Mouse (Mus musculus) forelimb bud, embryonic 11.5 days (tissue): ENCODE measurements around the gene Pygb.

Source experiments
- DNase-seq: peaks from one replicate; pipeline ENCODE4 v3.0.0-alpha.2; 2012; ENCODE audit warnings: low read depth, low spot score

Pygb gene

DNA sequence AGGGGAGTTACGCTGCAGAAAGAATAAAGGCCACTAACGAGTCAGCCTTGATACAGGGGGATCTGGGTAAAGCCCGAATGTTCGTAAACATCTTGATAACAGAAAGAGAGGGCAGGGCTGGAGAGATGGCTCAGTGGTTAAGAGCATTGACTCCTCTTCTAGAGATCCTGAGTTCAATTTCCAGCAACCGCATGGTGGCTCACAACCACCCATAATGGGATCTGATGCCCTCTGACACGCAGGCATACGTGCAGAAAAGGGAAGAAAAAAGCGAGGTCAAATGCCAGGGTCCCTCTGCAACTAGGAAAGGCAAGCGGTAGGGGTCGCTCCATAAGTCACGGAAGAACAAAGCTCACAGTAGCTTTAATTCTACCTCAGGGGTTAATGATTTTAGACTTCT lies 54.6 kb downstream of the Pygb start:
- DNase-seq, result no peak

DNA sequence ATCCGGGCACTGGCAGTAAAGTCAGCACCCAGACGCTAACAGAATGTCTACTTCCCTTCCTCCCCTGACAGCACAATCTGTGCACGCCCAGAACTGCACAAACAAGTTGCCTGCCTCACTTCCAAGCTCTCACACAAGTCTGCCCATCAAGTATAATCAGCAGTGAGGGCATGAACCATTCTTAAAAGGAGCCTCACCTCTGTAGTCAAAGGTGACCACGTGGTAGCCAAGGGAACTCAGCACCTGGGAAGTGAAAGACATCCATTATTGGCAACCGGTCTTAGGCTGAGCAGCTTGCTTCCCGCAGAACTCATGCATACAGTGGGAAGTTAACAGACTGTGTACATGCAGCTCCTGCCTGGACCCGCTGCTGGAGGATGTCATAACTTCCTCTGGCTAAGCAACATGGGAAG lies 55.5 kb downstream of the Pygb start:
- no peak for DNase-seq

DNA sequence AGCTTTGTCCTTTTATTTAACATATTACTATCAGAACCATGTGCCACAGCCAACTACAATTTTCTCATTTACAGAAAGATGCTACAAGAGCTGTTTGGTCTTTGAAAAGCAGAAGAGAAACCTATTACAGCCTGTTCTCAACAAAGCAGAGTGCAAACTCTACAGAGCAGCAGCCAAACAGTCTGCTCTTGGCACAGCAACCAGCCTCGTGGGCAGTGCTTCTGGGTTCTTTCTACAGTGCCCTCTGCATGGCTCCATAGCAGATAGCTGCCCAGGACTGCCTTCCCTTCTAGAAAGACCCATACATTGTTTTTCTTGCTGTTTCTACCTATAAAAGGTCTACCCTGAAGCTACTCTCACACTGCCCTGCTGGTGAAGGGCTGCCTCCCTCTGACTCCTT lies 58.3 kb downstream of the Pygb start:
- DNase-seq, result no peak

DNA sequence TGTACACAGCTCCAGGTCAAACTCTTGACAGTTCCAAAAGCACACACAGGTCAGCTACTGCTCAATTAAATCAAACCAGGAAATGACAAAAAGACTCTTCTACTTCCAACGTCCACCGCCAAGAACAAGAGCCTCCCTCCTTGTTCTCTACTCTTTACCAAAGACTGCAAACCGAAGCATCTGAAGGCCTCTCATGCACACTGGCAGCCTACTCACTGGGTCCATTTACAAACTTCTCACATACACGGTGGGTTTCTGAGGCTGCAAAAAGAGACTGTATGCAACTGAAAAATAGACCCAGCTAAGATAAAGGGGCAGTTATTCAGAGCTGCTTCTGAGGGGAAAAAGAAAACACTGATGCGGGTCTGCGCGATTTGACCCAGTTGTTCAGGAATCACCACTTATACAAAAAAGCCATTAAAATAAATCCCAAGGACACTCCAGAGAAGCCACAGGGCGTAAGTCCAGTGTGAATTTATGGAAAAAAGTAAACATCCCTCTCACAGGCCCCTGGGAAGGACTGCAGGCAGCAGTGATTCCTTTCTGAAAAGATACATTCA lies 61.0 kb downstream of the Pygb start:
- no peak for DNase-seq

DNA sequence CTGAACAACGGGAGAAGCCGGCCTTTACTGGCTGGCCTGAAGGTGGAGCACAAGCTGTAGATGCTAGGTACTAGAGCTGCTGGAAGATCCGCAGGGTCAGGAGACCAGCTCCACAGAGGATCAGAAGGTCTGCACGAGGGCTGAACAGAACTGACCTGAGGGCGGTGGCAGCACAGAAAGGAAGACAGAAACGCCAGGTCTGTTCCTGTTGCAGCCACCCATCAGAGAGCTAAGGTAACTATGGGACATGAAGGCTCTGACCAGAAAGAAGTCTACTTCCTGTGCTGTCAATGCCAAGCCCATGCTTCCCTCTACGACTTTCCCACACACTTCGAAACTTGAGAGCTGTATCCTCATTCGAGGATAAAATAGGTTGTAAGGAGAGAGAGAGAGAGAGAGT lies 64.7 kb downstream of the Pygb start:
- no peak for DNase-seq

DNA sequence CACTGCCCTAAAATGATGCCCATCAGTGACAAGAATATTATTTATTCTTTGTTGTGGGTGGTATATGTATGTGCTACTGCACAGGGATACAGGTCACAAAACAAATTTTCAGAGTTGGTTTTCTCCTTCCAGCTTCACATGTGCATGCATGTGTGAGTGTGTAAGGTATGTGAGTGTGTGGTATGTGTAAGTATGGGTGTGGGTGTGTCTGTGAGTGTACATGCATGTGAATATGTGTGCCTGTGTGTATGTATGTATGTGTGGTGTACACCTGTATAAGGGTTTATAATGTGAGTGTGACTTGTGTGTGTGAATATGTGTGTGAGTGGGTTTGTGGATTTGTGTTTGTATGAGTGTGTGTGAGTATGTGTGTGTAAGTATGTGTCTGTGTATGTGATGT lies 68.7 kb downstream of the Pygb start:
- DNase-seq, result no peak

DNA sequence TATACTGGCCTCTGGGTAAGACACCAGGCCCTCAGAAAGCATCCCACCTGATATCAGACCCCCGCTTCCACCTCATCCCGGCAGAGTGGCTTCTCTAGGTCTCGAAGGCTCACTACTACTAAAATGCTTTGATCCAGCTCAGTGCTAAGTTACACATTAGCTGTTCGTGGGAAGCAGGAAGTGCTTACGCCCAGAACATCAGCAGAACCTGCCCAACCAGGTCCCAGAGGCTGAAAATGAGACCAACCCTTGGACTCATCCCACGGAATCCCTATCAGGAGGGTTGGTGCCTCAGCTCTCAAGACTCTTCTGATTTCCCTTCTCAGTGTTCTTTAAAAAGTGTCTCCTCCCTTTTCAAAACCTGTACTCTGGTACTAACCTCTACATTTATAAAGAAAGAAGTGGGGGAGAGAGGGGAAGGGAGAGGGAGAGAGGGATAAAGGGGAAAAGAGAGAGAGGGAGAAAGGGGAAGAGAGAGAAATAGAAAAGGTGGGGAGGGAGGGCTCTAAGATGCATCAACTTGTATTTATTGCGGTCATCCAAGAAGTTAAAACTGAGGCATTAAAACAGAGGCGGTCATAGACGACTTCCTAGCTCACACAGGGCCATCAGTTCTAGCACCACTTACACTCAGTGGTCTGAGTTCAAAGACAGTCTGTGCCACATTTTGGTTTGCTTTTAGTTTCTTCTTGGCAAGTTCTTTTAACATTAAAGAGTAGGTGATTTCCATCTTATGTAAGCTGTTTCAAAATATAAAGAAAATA lies 72.4 kb downstream of the Pygb start:
- DNase-seq, result no peak

DNA sequence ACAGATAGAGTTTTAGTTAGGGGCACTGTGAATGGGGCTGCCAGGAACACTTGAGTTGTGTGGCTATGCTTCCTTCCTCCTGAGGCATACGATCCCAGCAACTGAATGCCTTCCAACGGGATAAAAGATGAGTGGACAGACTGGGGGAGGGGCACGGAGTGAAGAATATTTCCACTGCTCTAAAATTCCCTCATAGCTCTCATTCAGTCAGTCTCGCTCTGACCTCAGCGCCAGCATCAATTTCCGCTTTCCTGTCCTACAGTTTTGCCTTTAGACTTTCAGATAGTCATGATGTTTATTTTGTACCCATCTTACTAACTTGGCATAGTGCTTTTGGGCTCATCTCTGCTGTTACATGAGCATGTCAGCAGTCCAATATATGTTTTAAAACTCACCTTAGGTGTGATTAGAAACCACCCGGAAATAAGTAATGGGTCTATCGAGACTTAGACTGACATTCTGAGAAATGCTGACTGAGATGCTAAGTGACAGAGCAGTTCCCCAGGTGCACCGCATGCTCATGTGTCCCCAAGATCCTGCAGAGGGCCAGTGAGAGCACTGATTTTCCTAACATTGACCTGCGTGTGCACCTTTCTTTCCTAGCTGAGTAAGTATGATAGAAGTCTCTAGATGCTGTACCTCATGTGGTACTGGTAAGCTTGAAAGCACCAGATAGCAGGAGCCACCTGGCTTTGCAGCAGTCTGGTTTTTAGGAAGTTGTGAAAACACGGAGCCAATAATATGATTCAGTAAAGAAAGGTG lies 73.4 kb downstream of the Pygb start:
- DNase-seq, result no peak

DNA sequence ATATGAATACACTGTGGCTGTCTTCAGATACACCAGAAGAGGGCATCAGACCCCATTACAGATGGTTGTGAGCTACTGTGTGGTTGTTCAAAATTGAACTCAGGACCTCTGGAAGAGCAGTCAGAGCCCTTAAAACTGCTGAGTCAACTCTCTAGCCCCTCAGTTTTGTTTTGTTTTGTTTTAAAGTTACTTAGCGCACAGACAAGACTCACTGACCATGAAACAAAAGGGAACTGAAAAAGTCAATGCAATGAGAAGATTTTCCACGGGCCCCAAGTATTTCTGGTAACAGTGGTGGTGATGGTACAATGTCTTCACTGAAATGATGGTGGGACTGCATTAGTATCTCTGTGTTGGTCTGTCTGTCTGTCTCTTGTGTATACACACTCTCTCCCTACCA lies 74.6 kb downstream of the Pygb start:
- DNase-seq, result no peak

DNA sequence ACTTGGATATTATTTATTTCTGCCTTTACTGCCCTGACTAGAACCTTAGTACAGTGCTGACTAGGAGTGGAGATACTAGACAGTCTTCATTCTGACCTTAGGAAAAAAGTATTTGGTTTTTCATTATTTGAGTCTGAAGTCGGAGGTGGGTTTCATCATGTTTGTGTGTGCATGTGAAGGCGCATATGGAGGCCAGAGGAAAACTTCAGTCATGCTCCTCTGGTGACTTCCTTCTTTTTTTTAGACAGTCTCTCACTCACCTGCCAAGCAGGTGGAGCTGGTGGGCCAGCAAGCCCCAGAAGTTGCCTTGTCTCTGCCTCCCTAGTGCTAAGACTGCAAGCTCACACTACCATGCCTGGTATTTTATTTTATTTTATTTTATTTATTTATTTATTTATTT lies 80.5 kb downstream of the Pygb start:
- DNase-seq, result no peak

DNA sequence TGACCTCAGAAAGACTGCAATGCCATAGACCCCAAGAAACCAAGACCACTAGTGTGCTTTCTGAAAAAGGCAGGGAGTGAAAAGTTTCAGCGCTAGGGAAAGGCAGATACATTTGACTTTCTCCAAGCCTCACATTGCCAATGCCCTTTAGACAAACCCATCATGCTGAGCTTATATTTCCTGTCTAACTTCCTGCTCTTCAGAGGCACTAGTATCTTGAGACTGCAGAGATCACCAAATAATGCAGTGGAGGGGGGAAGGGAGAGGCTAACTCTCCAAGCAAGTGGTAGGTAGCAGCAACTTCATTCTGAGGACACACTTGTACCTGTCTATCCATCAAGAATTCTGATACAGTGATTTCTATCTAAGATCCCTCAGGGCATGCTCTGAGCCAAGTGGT lies 82.9 kb downstream of the Pygb start:
- DNase-seq, result no peak

DNA sequence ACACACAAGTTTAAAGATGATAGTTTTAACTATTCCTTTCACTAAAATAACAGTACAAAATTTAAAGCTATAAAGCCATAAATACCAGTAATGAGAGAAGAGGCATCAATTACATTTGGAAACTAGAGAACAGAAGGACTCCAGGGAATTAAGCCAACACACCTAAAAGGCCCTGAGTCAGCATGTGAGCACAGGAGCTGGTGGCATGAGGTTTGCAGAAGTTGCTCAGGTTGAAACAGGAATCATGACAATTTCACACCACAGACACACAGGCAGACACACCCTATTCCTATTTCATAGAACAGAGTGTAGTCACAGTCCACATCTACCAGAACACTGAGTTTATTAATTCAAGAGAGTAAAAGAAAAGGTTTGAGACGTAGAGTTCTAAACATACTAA lies 88.0 kb downstream of the Pygb start:
- DNase-seq, result no peak

DNA sequence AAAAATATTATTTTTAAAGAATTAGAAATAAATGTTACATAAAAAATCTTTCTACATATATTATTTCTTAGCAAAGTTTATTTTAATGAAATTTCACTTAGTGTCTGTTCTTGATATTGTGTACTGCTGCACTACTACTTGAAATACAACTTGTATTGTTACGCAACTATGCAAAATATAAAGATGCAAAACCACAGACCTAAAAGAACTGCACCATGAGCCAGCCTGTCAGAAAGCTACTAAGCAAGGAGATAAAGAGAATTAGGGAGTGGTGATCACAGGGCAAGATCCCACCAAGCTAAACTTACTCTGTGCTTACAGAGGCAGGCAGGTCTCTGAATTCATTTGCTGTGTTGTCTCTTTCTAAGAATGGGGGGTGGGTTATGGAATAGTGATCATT lies 88.7 kb downstream of the Pygb start:
- no peak for DNase-seq

DNA sequence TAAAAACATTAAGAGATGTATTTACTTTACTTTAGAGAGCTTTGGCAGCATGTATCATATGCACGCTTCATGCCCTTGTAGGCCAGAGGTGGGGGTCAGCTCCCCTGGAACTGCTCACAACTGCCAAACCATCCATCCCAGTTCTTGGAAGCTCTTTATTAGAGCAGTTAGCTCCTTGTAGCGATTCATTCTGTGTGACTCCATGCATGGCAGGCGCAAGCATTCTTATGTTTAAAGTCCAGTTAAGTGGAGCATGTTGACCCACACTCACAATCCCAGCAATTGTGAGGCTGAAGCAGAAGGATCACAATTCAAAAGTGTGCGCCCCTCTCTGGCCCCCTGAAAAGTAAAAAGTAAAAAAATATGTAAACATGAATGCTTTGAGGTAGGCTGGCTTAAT lies 91.0 kb downstream of the Pygb start:
- DNase-seq, result no peak
